Mouse (Mus musculus) liver, embryonic 14.5 days (tissue): ENCODE measurements around the gene Ssbp3.

Source experiments
- CTCF ChIP-seq: IDR thresholded peaks from 2 replicates; pipeline ENCODE4 v1.5.1; 2016; ENCODE audit warnings: antibody characterized with exemption, low read depth, control low read depth
- EP300 ChIP-seq: IDR thresholded peaks from 2 replicates; pipeline ENCODE4 v1.6.1; 2016; ENCODE audit warnings: antibody characterized with exemption, low read depth

DNA sequence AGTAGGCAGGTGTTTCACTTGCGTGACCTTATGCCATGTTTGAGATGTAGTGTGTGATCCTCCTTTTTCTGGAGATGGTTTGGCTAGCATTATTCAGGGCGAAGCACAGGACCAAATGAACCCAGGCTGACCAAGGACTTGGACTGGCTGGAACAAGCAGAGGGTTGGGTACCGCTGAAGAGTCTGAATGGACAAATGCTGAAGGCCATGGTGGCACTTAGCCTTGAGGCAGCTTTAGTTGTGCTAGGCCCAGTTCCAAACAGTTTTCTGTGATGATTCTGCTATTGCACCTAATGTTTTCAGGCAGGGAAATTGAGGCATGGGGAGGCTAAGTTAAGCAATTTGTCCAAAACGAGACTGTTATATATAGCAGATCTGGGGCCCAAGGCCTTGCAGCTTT, 61.6 kb downstream of the Ssbp3 start:
- TF ChIP-seq CTCF (no peak), EP300 (no peak)
